Mouse (Mus musculus) intestine, embryonic 14.5 days (tissue): Measurements from ENCODE around the gene Prkch. TPM values are rescaled to one million over a fixed set of nuclear protein-coding genes. Genes with fewer than 3 reads are reported as not detected.

ENCODE experiments used
- ATAC-seq: fragments of 200-750 bp; cut with Nextera tagmentation; replicated peaks from 2 replicates; pipeline ENCODE4 v1.8.0; 2017; ENCODE audit warnings: low read depth, moderate number of reproducible peaks, moderate TSS enrichment, moderate library complexity; ENCODE audit not compliant: low FRiP score, low TSS enrichment
- DNase-seq: peaks from one replicate; pipeline ENCODE4 v3.0.0-alpha.2; 2018; ENCODE audit warnings: low spot score
- H3K27ac ChIP-seq: fragments of 300-500 bp; sonication (generic); 2 replicates; pipeline ENCODE4 v1.5.1; 2014; ENCODE audit warnings: low read depth, mild to moderate bottlenecking, control low read depth
- H3K27me3 ChIP-seq: fragments of 300-500 bp; sonication (generic); replicated peaks from 2 replicates; pipeline ENCODE4 v1.6.1; 2014; ENCODE audit warnings: low read length, control low read depth; ENCODE audit not compliant: control insufficient read depth, insufficient read depth
- H3K36me3 ChIP-seq: fragments of 300-500 bp; sonication (generic); 2 replicates; pipeline ENCODE4 v1.6.1; 2014; ENCODE audit warnings: low read length, control low read depth; ENCODE audit not compliant: control insufficient read depth, insufficient read depth
- H3K4me1 ChIP-seq: fragments of 300-500 bp; sonication (generic); replicated peaks from 2 replicates; pipeline ENCODE4 v1.6.1; 2014; ENCODE audit warnings: low read length, control low read depth, mixed read lengths; ENCODE audit not compliant: control insufficient read depth, insufficient read depth
- H3K4me2 ChIP-seq: fragments of 300-500 bp; sonication (generic); 2 replicates; pipeline ENCODE4 v1.6.1; 2014; ENCODE audit warnings: low read length
- H3K4me3 ChIP-seq: fragments of 300-500 bp; sonication (generic); 2 replicates; pipeline ENCODE4 v1.5.1; 2014; ENCODE audit warnings: low read depth, low read length, control low read depth, mixed read lengths
- H3K9ac ChIP-seq: fragments of 300-500 bp; sonication (generic); 2 replicates; pipeline ENCODE4 v1.6.1; 2014; ENCODE audit warnings: mild to moderate bottlenecking, low read length
- H3K9me3 ChIP-seq: fragments of 300-500 bp; sonication (generic); 2 replicates; pipeline ENCODE4 v1.6.1; 2016; ENCODE audit warnings: low read length, control low read depth; ENCODE audit not compliant: control insufficient read depth
- WGBS: fragments of 180-500 bp; shearing (Covaris S2); extraction: QIAGEN DNeasy Blood & Tissue Kit; methylation state at CpG from one replicate; pipeline ENCODE4 v1.1.7; 2014; 5-methylcytosine and 5-hydroxymethylcytosine counted together
- polyA plus RNA-seq: library from polyadenylated mRNA; unstranded; fragments of >200 nt; fragmentation: Nextera tagmentation; extraction: Ambion mirVana; gene quantifications from 2 replicates; pipeline ENCODE4 v1.2.1, GENCODE M21; 2014

The Prkch gene
- polyA plus RNA-seq, 1 experiment from 2014 or later = 8.0 TPM

- Histone ChIP-seq H3K27ac (no peak overlapping the region), H3K27me3 (no peaks in the 10 kb centered on the region), H3K4me2 (no peak overlapping the region), H3K4me3 (no peak overlapping the region), H3K4me1 (no peaks in the 10 kb centered on the region), H3K9ac (no peak overlapping the region), H3K9me3 (no peaks in the 10 kb centered on the region), H3K36me3 (no peaks in the 10 kb centered on the region)
- DNase-seq (no peak), ATAC-seq (no peak)
- 88% methylated on average over 5 of the region's 5 CpGs for WGBS
Observed at GRCm38 (mm10) chr12:73698436-73698835, 113.8 kb downstream of the Prkch start.

GRCm38 (mm10) chr12:73698841-73699240 is 114.2 kb downstream of the Prkch start:
- no peak for DNase-seq
- no peak overlapping the region for H3K9ac ChIP-seq
- H3K4me1 ChIP-seq = no peaks in the 10 kb centered on the region
- no peak overlapping the region for H3K4me3 ChIP-seq
- WGBS = 78% methylated on average over 8 of the region's 8 CpGs
- no peaks in the 10 kb centered on the region for H3K36me3 ChIP-seq
- no peak overlapping the region for H3K4me2 ChIP-seq
- no peaks in the 10 kb centered on the region for H3K9me3 ChIP-seq
- ATAC-seq = no peak
- H3K27me3 ChIP-seq = no peaks in the 10 kb centered on the region
- no peak overlapping the region for H3K27ac ChIP-seq

DNA sequence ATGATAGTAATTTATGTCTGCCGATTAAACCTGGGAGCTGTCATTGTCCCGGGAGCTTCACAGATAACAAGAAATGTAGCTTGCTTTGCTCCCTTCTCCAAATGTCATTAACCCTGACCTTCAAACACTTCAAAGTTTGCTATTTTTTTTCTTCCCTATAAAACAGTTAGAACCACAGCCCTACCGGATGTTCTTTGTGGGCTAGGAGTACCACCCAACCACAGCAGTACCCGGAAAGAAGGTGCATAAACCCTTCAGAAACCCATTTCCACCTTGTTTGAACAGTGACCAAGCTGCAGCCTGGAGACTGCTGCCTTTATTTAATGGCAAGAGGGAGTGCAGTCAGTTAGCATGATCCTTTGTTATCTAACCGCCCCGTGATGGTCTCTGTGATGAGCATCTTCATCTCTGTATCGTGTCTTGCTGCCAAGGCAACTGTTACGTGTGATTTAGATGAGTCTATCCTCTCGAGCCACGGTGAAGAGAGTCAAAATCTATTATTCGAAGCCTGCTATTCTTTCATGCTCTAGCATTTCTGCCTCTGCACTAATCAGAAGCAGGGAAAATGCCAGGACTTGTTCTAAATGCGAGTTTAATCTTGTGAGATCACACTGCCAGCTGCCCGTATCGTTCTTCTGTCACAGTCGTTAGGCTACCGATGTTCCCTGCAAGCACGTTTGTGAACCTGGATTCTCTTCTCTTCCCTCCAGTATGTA is 115.0 kb downstream of the Prkch start:
- H3K27ac ChIP-seq = no peak overlapping the region
- no peaks in the 10 kb centered on the region for H3K4me1 ChIP-seq
- H3K9me3 ChIP-seq = no peaks in the 10 kb centered on the region
- H3K36me3 ChIP-seq = no peaks in the 10 kb centered on the region
- no peak overlapping the region for H3K4me3 ChIP-seq
- DNase-seq (no peak), ATAC-seq (no peak)
- no peaks in the 10 kb centered on the region for H3K27me3 ChIP-seq
- H3K9ac ChIP-seq = no peak overlapping the region
- H3K4me2 ChIP-seq = no peak overlapping the region
- WGBS = 74% methylated on average over 17 of the region's 17 CpGs

DNA sequence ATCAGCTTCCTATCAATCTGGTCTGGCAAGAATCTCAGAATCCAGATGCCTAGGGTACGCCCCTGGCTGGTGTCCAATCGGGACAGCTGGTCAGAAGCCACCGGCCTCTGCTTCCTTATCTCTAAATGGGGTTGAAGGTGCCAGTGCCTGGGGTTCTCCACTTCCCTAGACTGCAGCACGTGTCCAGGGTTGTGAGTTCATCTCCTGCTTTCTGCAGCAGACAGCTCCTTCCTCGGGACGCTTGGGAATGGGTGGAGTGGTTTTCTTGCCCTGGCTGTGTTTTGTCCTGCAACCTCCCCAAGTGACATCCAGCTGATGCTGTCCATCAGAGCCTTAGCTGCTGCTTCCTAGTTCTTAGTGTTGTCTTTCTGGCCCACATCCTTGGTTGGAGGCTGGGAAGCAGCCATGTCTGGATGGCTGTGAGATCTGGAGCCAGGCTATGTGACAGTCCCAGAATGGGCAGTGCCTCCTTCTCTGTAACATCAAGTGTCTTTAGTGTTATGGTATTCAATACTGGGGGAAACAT is 116.0 kb downstream of the Prkch start:
- no peaks in the 10 kb centered on the region for H3K4me1 ChIP-seq
- no peaks in the 10 kb centered on the region for H3K9me3 ChIP-seq
- H3K4me2 ChIP-seq = no peak overlapping the region
- no peak for DNase-seq
- H3K27ac ChIP-seq = no peak overlapping the region
- H3K4me3 ChIP-seq = no peak overlapping the region
- H3K27me3 ChIP-seq = no peaks in the 10 kb centered on the region
- H3K9ac ChIP-seq = no peak overlapping the region
- ATAC-seq = no peak
- H3K36me3 ChIP-seq = no peaks in the 10 kb centered on the region
- WGBS = 65% methylated on average over 6 of the region's 6 CpGs

- H3K4me1 ChIP-seq = no peaks in the 10 kb centered on the region
- ATAC-seq (no peak), DNase-seq (no peak)
- 91% methylated on average over 3 of the region's 3 CpGs for WGBS
- H3K9ac ChIP-seq = no peak overlapping the region
- H3K36me3 ChIP-seq = no peaks in the 10 kb centered on the region
- no peak overlapping the region for H3K4me2 ChIP-seq
- H3K27me3 ChIP-seq = no peaks in the 10 kb centered on the region
- no peak overlapping the region for H3K4me3 ChIP-seq
- H3K27ac ChIP-seq = no peak overlapping the region
- H3K9me3 ChIP-seq = no peaks in the 10 kb centered on the region
Observed at GRCm38 (mm10) chr12:73701999-73702398, 117.4 kb downstream of the Prkch start.

GRCm38 (mm10) chr12:73704382-73704781 is 119.8 kb downstream of the Prkch start:
- ATAC-seq (no peak), DNase-seq (no peak)
- no peak overlapping the region for H3K4me3 ChIP-seq
- H3K9ac ChIP-seq = no peak overlapping the region
- H3K27me3 ChIP-seq = no peaks in the 10 kb centered on the region
- H3K27ac ChIP-seq = no peak overlapping the region
- no peak overlapping the region for H3K4me2 ChIP-seq
- H3K36me3 ChIP-seq = no peaks in the 10 kb centered on the region
- H3K4me1 ChIP-seq = no peaks in the 10 kb centered on the region
- no peaks in the 10 kb centered on the region for H3K9me3 ChIP-seq
- 86% methylated on average over 3 of the region's 3 CpGs for WGBS

GRCm38 (mm10) chr12:73705097-73705690 is 120.6 kb downstream of the Prkch start:
- no peaks in the 10 kb centered on the region for H3K36me3 ChIP-seq
- no peak overlapping the region for H3K4me2 ChIP-seq
- no peak overlapping the region for H3K27ac ChIP-seq
- H3K9ac ChIP-seq = no peak overlapping the region
- H3K4me3 ChIP-seq = no peak overlapping the region
- no peak for ATAC-seq
- 47% methylated on average over 7 of the region's 7 CpGs for WGBS
- H3K9me3 ChIP-seq = no peaks in the 10 kb centered on the region
- H3K27me3 ChIP-seq = no peaks in the 10 kb centered on the region
- peak; percentile 72 for DNase-seq
- H3K4me1 ChIP-seq = no peaks in the 10 kb centered on the region

DNA sequence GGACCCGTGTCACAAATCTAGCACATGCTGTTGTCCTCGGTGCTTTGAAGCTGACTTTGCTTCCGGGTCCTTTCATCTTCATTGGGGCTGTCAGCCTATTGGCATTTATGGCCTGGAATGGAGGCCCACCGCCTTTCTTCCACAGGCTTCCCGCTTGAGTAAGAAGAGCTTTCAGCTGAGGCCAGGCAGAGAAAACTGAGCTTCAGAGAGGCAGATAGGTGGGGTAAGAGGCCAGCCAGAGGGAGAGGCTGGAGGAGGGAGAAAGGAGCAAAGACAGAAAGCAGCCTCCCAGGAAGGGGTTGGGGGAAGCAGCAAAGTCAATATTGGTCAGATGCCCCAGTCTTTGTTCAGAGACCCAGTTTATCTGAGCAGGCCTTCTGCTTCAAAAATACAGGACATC is 123.9 kb downstream of the Prkch start:
- H3K27ac ChIP-seq = peak overlapping the region; percentile 34; the same call in 1 of the 2 replicates
- H3K9ac ChIP-seq = no peak overlapping the region
- DNase-seq = peak; percentile 58
- H3K27me3 ChIP-seq = no peaks in the 10 kb centered on the region
- 0 out of 2 replicates have a peak, but pooled peaks cover 6% of the 10 kb centered on the region for H3K4me1 ChIP-seq
- no peak overlapping the region for H3K4me2 ChIP-seq
- no peak overlapping the region for H3K4me3 ChIP-seq
- ATAC-seq = peak; percentile 67
- no peaks in the 10 kb centered on the region for H3K36me3 ChIP-seq
- WGBS = 21% methylated on average over 5 of the region's 5 CpGs
- no peaks in the 10 kb centered on the region for H3K9me3 ChIP-seq
